Comparison of ENCODE assay signal across 38 mouse cellular contexts in genomic region chrX:7057634-7058033, GRCm38 (mm10). TPM values are rescaled to one million over a fixed set of nuclear protein-coding genes. Genes with fewer than 3 reads are reported as not detected.
DNase-seq lines count a peak whose midpoint lies in the region; ATAC-seq and TF ChIP-seq lines count a peak whose summit lies in the region.
"Had no signal": no experiment of that assay in that cellular context is flagged by ENCODE, and none has a peak within 500 bp of the region (broad histone marks: within the 10 kb centered on the region; RNA-seq: fewer than 3 reads in every experiment).

No protein-coding gene starts in this region.

- TF ChIP-seq EP300 in liver, embryonic 14.5 days (IDR thresholded peaks at IDR 0.05; ENCODE audit: low read depth): peak; percentile 70

- no peak overlapping the region for H3K27ac ChIP-seq in midbrain, embryonic 14.5 days (replicated peaks; ENCODE audit: low read depth, low read length)
- no peak overlapping the region for H3K27ac ChIP-seq in midbrain, embryonic 10.5 days (replicated peaks)
- peak overlapping the region; percentile 75 for H3K27ac ChIP-seq in liver, embryonic 14.5 days
- no peak overlapping the region for H3K27ac ChIP-seq in cerebellum, adult 2 months (ENCODE audit: insufficient read depth, low read length)
- H3K27ac ChIP-seq: heart, embryonic 10.5 days; heart, embryonic 15.5 days; hindbrain, embryonic 14.5 days; left cerebral cortex, adult 2 months; limb, embryonic 12.5 days had no signal

- no peaks in the 10 kb centered on the region for H3K36me3 ChIP-seq in midbrain, embryonic 14.5 days (ENCODE audit: control insufficient read depth, insufficient read depth, low read length)
- no peaks in the 10 kb centered on the region for H3K36me3 ChIP-seq in midbrain, embryonic 10.5 days
- H3K36me3 ChIP-seq in liver, embryonic 14.5 days (replicated peaks; ENCODE audit: control insufficient read depth, insufficient read depth, low read depth): no peaks in the 10 kb centered on the region
- H3K36me3 ChIP-seq: heart, embryonic 10.5 days; heart, embryonic 15.5 days; limb, embryonic 12.5 days had no signal

- no peaks in the 10 kb centered on the region for H3K9me3 ChIP-seq in midbrain, embryonic 14.5 days (ENCODE audit: control insufficient read depth, low read length)
- no peaks in the 10 kb centered on the region for H3K9me3 ChIP-seq in midbrain, embryonic 10.5 days (replicated peaks)
- no peaks in the 10 kb centered on the region for H3K9me3 ChIP-seq in liver, embryonic 14.5 days (ENCODE audit: control insufficient read depth, low read length)
- H3K9me3 ChIP-seq: heart, embryonic 10.5 days; heart, embryonic 15.5 days; limb, embryonic 12.5 days had no signal

- H3K4me2 ChIP-seq in midbrain, embryonic 14.5 days (ENCODE audit: low read length): no peak overlapping the region
- peak overlapping the region; percentile 54 for H3K4me2 ChIP-seq in liver, embryonic 14.5 days (ENCODE audit: low read depth)
- H3K4me2 ChIP-seq: heart, embryonic 15.5 days; hindbrain, embryonic 14.5 days; limb, embryonic 12.5 days had no signal

- H3K4me3 ChIP-seq in midbrain, embryonic 14.5 days (replicated peaks; ENCODE audit: low read depth, low read length): no peak overlapping the region
- H3K4me3 ChIP-seq in midbrain, embryonic 10.5 days: no peak overlapping the region
- H3K4me3 ChIP-seq in liver, embryonic 14.5 days (ENCODE audit: insufficient read depth in 1 of 2, low read depth in 2 of 2, low read length in 2 of 2): no peak overlapping the region
- no peak overlapping the region for H3K4me3 ChIP-seq in cerebellum, adult 2 months (replicated peaks; ENCODE audit: insufficient read depth, low read depth, low read length)
- H3K4me3 ChIP-seq: heart, embryonic 10.5 days; heart, embryonic 15.5 days; left cerebral cortex, adult 2 months; limb, embryonic 12.5 days had no signal

- no peaks in the 10 kb centered on the region for H3K4me1 ChIP-seq in midbrain, embryonic 14.5 days (ENCODE audit: control insufficient read depth, insufficient read depth, low read length)
- no peaks in the 10 kb centered on the region for H3K4me1 ChIP-seq in midbrain, embryonic 10.5 days
- peaks cover 14 to 19% of the 10 kb centered on the region in 2 experiments for H3K4me1 ChIP-seq in liver, embryonic 14.5 days (replicated peaks; ENCODE audit: control insufficient read depth in 2 of 2, insufficient read depth in 2 of 2, low read length in 1 of 2)
- no peaks in the 10 kb centered on the region for H3K4me1 ChIP-seq in cerebellum, adult 2 months (ENCODE audit: control insufficient read depth, insufficient read depth, low read length)
- H3K4me1 ChIP-seq: heart, embryonic 10.5 days; heart, embryonic 15.5 days; limb, embryonic 12.5 days had no signal

- no peak for TF ChIP-seq POLR2A in cerebellum, adult 2 months (IDR thresholded peaks at IDR 0.05; ENCODE audit: borderline replicate concordance, insufficient read depth, low read length)

- no peak for TF ChIP-seq CTCF in liver, embryonic 14.5 days (IDR thresholded peaks at IDR 0.05; ENCODE audit: low read depth)
- TF ChIP-seq CTCF in cerebellum, adult 2 months (IDR thresholded peaks at IDR 0.05; ENCODE audit: borderline replicate concordance, insufficient read depth, low read depth, low read length): no peak

- ATAC-seq in midbrain, embryonic 14.5 days (ENCODE audit: low FRiP score, low TSS enrichment): no peak
- ATAC-seq in erythroblast, adult 5-6 weeks (replicated peaks; ENCODE audit: low FRiP score, poor library complexity, severe bottlenecking): peak; percentile 95
- peak; percentile 96 for ATAC-seq in liver, embryonic 14.5 days (ENCODE audit: insufficient read depth)
- peak; percentile 99 for ATAC-seq in megakaryocyte-erythroid progenitor cell, adult 5-6 weeks (replicated peaks; ENCODE audit: low FRiP score, low TSS enrichment, poor library complexity, severe bottlenecking)
- ATAC-seq in activated CD4-positive, CD25-positive, alpha-beta regulatory T cell, adult 4 months: no peak
- ATAC-seq in cerebellum, adult (ENCODE audit: insufficient number of reproducible peaks, low FRiP score, low TSS enrichment): no peak
- ATAC-seq: forebrain, embryonic 14.5 days; intestine, postnatal 0 days; lung, postnatal 0 days; midbrain, embryonic 16.5 days had no signal

- no peak overlapping the region for H3K9ac ChIP-seq in midbrain, embryonic 14.5 days (replicated peaks; ENCODE audit: low read length)
- H3K9ac ChIP-seq in liver, embryonic 14.5 days (replicated peaks): no peak overlapping the region; the same call in 1 of the 2 replicates
- H3K9ac ChIP-seq: heart, embryonic 15.5 days; hindbrain, embryonic 14.5 days; limb, embryonic 12.5 days had no signal

- no peaks in the 10 kb centered on the region for H3K27me3 ChIP-seq in midbrain, embryonic 14.5 days (ENCODE audit: control insufficient read depth, insufficient read depth, low read length)
- no peaks in the 10 kb centered on the region for H3K27me3 ChIP-seq in midbrain, embryonic 10.5 days (ENCODE audit: low read depth, poor library complexity, severe bottlenecking)
- H3K27me3 ChIP-seq in liver, embryonic 14.5 days (ENCODE audit: control insufficient read depth, insufficient read depth, low read length): no peaks in the 10 kb centered on the region
- no peaks in the 10 kb centered on the region for H3K27me3 ChIP-seq in cerebellum, adult 2 months (ENCODE audit: control insufficient read depth, insufficient read depth, low read length)
- H3K27me3 ChIP-seq: heart, embryonic 15.5 days; limb, embryonic 12.5 days had no signal

- DNase-seq in midbrain, embryonic 14.5 days: peak; percentile 1
- no peak for DNase-seq in midbrain, embryonic 10.5 days (ENCODE audit: low spot score)
- peak; percentile 45 to 56 (median 54) for DNase-seq in liver, embryonic 14.5 days (ENCODE audit: low read depth in 3 of 3, low spot score in 3 of 3)
- no peak for DNase-seq in cerebellum, adult 2 months
- DNase-seq: adrenal gland, postnatal 25 days; cerebellum, adult 11-12 months; cerebellum, postnatal 14 days; gastrocnemius, postnatal 25 days; heart, adult 11 months; kidney, postnatal 25 days; lung, adult 18-20 months; lung, postnatal 4 days; right cerebral cortex, adult 18-20 months had no signal

- WGBS in midbrain, embryonic 14.5 days: 78% methylated on average over 2 of the region's 2 CpGs
- WGBS in midbrain, embryonic 10.5 days: 80% methylated on average over 2 of the region's 2 CpGs
- 27% methylated on average over 2 of the region's 2 CpGs for WGBS in liver, embryonic 14.5 days (ENCODE audit: insufficient replicate concordance)
- WGBS in cerebellum, adult 2 months: 83% methylated on average over 2 of the region's 2 CpGs

RNA-seq across cellular contexts. Expression of gene Akap4, which starts 9.7 kb away (rescaled TPM):
- not detected in 2 replicates for polyA plus RNA-seq in midbrain, embryonic 14.5 days (2014; fragmentation: Nextera tagmentation; extraction: Ambion mirVana)
- not detected in 2 replicates for polyA plus RNA-seq in midbrain, embryonic 10.5 days (2016; fragmentation: Nextera tagmentation; extraction: Ambion mirVana)
- total RNA-seq in erythroblast, adult 5-6 weeks (2015; ENCODE audit: low replicate concordance): not detected in 2 replicates
- not detected in 2 replicates for total RNA-seq in erythroblast, adult 5-6 weeks (2017; ENCODE audit: low replicate concordance)
- not detected in 2 replicates for polyA plus RNA-seq in liver, embryonic 14.5 days (2012; rRNA removed)
- polyA plus RNA-seq in liver, embryonic 14.5 days (2014; fragmentation: Nextera tagmentation; extraction: Ambion mirVana): not detected in 2 replicates
- total RNA-seq in megakaryocyte-erythroid progenitor cell, adult 5-6 weeks (2014; fragmentation: Nextera tagmentation): not detected in 2 replicates
- not detected in 2 replicates for total RNA-seq in megakaryocyte-erythroid progenitor cell, adult 5-6 weeks (2017)
- not detected in 2 replicates for polyA plus RNA-seq in cerebellum, adult 2 months (2012; rRNA removed)
- polyA plus RNA-seq in activated CD4-positive, CD25-positive, alpha-beta regulatory T cell, adult 4 months (2017; shearing (Covaris generic)): not detected
- total RNA-seq: adrenal gland, adult 18-20 months; adrenal gland, postnatal 25 days; gastrocnemius, postnatal 25 days; heart, postnatal 25 days; layer of hippocampus, adult 18-20 months; layer of hippocampus, postnatal 14 days; left cerebral cortex, adult 2 months; left cerebral cortex, postnatal 25 days; neutrophil, adult 5-6 weeks had no signal
- polyA plus RNA-seq: brain, embryonic 14.5 days; cortical plate, adult 2 months; embryonic facial prominence, embryonic 14.5 days; forebrain, embryonic 14.5 days; heart, embryonic 10.5 days; heart, embryonic 15.5 days; hindbrain, embryonic 14.5 days; intestine, postnatal 0 days; kidney, embryonic 14.5 days; limb, embryonic 12.5 days; lung, postnatal 0 days; midbrain, embryonic 16.5 days; neural tube, embryonic 11.5 days; spleen, adult 2 months had no signal

RNA-seq across cellular contexts. Expression of gene Ccnb3, which starts 16.2 kb away (rescaled TPM):
- polyA plus RNA-seq in midbrain, embryonic 14.5 days (2014; fragmentation: Nextera tagmentation; extraction: Ambion mirVana): not detected in 2 replicates
- 0.02 TPM in 1 of 2 replicates, not detected in the other for polyA plus RNA-seq in midbrain, embryonic 10.5 days (2016; fragmentation: Nextera tagmentation; extraction: Ambion mirVana)
- total RNA-seq in erythroblast, adult 5-6 weeks (2015; ENCODE audit: low replicate concordance): not detected in 2 replicates
- total RNA-seq in erythroblast, adult 5-6 weeks (2017; ENCODE audit: low replicate concordance): 0.17 and 0.28 TPM in 2 replicates
- polyA plus RNA-seq in liver, embryonic 14.5 days (2012; rRNA removed): not detected in 2 replicates
- polyA plus RNA-seq in liver, embryonic 14.5 days (2014; fragmentation: Nextera tagmentation; extraction: Ambion mirVana): 0.03 TPM in 1 of 2 replicates, not detected in the other
- 0.40 TPM in 1 of 2 replicates, not detected in the other for total RNA-seq in megakaryocyte-erythroid progenitor cell, adult 5-6 weeks (2014; fragmentation: Nextera tagmentation)
- not detected in 2 replicates for total RNA-seq in megakaryocyte-erythroid progenitor cell, adult 5-6 weeks (2017)
- not detected in 2 replicates for polyA plus RNA-seq in cerebellum, adult 2 months (2012; rRNA removed)
- polyA plus RNA-seq in activated CD4-positive, CD25-positive, alpha-beta regulatory T cell, adult 4 months (2017; shearing (Covaris generic)): not detected
- total RNA-seq: adrenal gland, adult 18-20 months; layer of hippocampus, adult 18-20 months; layer of hippocampus, postnatal 14 days; left cerebral cortex, adult 2 months; left cerebral cortex, postnatal 25 days; neutrophil, adult 5-6 weeks had no signal
- polyA plus RNA-seq: cortical plate, adult 2 months; forebrain, embryonic 14.5 days; hindbrain, embryonic 14.5 days; intestine, postnatal 0 days; kidney, embryonic 14.5 days; lung, postnatal 0 days; midbrain, embryonic 16.5 days; neural tube, embryonic 11.5 days; spleen, adult 2 months had no signal

Comparison
In these comparisons a context has a peak if more than half of its experiments do, and no peak if none do; other contexts are left out.
1. DNase-seq: peak in midbrain, embryonic 14.5 days (single experiment) and liver, embryonic 14.5 days (3 of 3); none in midbrain, embryonic 10.5 days (single experiment) and cerebellum, adult 2 months (0 of 2).
2. ATAC-seq: peak in erythroblast, adult 5-6 weeks (single experiment), liver, embryonic 14.5 days (single experiment) and megakaryocyte-erythroid progenitor cell, adult 5-6 weeks (single experiment); none in midbrain, embryonic 14.5 days (single experiment), activated CD4-positive, CD25-positive, alpha-beta regulatory T cell, adult 4 months (single experiment) and cerebellum, adult (single experiment).